Mouse (Mus musculus) heart, adult 11 months (tissue): ENCODE data around the gene Vbp1.

ENCODE experiments used
- DNase-seq: peaks from one replicate; pipeline ENCODE4 v3.0.0; 2022

Gene Vbp1

DNA sequence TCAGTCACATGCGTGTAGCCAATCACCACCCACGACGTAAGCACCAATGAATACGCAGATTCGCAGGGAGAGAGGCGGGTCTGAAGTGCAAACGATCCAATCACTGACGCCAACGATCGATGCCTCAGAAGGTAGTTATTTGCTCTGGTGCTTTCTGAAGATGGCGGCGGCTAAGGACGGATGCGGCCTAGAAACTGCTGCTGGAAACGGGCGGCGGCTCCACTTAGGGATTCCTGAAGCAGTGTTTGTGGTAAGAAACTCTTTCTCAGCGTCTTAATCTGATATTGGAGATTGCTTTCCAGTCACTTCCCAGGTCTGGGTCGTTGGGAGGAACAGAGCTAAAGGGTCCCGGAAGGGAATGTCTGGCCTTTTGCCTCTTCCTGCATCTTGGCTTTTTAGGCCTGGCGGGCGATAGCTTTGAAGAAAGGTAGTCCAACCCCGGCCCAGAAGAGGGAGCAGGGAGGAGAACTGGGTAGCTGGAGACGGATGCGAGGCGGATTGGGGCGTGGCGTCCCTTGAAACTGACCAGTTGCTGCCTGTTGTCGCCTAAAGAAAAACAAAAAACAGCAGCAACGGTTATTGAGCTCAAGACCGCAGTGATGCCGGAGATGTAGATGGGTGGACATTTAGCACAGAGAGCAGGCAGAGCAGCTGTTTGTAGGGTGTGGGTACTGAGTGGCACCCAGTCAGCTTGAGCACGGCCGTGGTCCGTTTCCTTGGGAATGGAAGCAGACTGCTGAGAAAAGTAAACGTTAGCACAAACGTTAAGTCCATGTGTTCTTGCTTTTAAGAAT is at the start of gene Vbp1:
TSS of gene Vbp1 (plus strand) at position 121 of the 794 bp plus-strand sequence.
- DNase-seq, result peak; percentile 99

DNA sequence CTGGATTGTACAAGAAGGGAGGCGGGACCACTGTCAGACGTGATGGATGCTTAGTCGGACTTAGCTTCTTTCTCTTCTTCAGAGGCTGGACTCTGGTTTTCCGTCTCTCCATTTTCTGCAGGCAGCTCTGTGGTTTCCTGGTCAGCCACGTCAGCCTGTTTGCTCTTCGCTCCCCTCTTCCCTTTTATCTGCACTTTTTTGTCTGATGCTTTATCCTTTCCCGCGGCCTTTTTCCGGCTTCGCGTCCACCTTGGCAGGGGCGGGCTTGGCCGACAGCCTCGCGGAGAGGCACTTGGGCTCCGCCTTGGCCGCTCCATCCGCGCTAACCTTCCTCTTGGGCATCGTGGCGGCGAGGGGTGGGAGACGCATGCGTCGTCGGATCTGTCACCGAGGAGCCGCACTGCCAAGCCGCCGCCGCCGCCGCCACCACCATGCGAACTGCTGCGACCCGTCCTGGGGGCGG is 38.9 kb upstream of the Vbp1 start:
- peak; percentile 91 for DNase-seq

DNA sequence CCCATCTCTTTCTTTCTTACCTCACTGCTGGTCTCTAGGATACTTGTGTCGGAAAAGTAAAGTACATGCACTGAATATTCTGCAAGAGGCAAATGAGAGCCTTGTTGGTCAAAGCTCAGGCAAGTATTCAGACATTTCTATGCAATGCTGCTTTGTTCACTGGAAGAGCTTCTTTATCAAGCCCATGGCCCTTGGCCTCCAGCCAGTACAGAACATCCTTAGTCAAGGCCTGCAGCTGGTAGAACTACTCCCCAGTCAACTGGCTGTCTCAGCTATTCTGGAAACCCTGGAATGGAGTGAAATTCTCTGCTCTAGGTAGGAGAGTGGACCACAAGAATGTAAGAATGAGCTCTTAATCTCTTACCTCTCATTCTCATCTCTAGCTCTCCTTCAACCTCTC is 24.2 kb upstream of the Vbp1 start:
- no peak for DNase-seq

DNA sequence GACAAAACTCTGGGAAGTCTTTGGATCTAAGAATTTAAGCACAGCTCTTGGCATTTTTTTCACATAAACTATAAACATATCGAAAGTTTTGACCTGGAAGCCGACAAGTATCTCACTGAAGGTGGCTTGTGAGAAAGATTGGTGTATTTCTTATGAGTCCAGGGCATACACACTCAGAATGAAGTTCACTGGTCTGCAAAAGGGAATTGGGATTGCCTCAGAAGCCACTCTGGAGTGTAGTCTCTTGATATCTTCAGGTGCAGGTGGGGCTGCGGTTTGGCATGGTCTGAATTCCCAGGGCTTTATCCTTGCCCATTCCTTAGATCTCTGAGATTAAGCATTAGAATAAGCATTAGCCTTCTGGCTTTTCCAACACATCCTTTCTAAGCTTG is 316 bp upstream of the Vbp1 start:
- no peak for DNase-seq

DNA sequence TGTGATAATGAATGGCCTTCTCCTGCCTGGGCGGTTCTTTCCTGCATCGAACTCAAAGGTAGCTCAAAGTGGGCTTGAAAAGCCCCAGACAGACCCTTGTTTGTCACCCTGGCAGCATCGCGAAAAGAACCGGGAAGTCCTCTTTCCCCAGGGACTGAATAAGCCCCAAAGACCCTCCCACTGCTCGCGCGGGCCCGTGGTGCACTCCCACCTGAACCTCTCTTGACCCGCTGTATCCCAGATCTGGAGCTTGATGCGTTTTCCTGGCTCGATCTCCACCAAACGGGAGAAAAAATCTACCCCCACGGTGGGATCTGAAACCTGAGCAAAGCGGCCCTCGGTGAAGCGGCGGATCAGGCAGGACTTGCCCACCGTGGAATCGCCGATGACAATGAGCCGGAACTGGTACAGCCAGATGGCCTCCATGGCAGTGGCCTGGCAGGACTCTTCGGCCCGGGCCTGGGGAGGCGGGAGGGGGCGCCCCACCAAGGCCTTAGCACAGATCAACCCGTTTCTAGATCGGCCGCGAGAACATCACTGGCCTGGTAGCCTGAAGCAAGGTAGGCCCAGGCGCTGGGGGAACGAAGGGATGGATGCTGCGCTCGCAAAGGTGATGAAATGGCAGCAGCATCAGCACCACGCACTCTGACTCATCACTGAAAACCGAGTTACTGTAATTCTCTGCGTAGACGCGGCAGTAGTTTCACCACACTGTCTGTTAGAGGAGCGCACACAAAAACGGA is 63.7 kb downstream of the Vbp1 start, which contains the start of gene Rab39b:
TSS of gene Rab39b (minus strand) at position 650 of the 743 bp plus-strand sequence.
- peak; percentile 84 for DNase-seq

DNA sequence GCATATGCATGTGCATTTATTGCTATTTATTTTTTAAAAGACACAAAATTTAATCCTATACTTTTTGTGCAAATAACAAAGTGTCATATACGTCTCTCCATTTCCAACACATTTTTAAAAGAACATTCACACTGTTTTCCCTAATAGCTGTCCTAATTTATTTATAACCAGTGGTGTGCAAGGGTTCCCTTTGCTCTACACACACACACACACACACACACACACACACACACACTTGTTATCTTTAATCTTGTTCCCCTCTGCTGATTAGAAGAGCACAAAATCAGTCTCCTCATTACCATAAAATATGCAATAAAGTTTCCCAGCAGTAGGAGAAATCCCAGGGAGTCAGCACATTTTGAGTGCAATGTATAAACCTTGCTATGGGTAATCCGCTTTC is 64.4 kb downstream of the Vbp1 start:
- DNase-seq, result no peak
